Mouse (Mus musculus) adrenal gland, adult 18-20 months (tissue): ENCODE measurements around the gene Fam81b. TPM values are rescaled to one million over a fixed set of nuclear protein-coding genes. Genes with fewer than 3 reads are reported as not detected.
"Not testable (repeated sequence)": the region's sequence is repeated elsewhere in the genome, so short reads cannot be mapped to it uniquely, and the experiment has no call there.

Experiments used
- DNase-seq, 2 experiments: peaks; one replicate each; pipeline ENCODE4 v3.0.0; 2021 to 2022; ENCODE audit warnings: low spot score in 2 of 2
- long read RNA-seq, 2 experiments: library from polyadenylated mRNA; stranded (forward); transcript quantifications; one replicate each; pipeline ENCODE4 v2.0.0; 2021
- total RNA-seq, 2 experiments: library from RNA; stranded (reverse); gene quantifications; 1 replicate in 1 of 2; 2 replicates in 1 of 2; pipeline ENCODE4 v1.2.3; 2021

The Fam81b gene
- not detected for total RNA-seq
- long read RNA-seq, experiment 1: 0 reads
- long read RNA-seq, experiment 2: 0 reads

DNA sequence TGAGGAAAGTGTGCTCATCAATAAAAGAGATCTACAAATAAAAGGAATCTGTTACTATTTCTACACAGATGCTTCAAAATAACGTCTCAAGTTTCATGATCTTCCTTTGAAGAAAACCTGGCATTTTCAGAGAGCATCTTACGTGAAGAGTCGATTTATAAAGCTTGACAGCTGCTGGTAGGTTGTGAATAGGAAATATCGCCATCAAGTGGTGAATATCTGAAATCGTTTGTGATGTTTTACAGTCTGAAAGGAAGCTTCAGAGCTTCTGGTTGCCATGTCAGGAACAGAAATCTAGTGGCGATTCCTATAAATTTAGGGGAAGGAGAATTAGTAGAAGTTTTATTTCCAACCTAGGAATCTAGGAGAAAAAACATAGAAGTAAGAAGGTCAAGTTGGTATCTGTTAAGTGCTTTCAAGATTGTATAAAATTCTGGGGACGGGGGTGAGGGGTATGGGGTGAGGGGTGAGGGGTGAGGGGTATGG is at the start of gene Fam81b:
Gene Fam81b (minus strand): TSS at position 436 of the 486 bp plus-strand sequence.
- no peak for DNase-seq

DNA sequence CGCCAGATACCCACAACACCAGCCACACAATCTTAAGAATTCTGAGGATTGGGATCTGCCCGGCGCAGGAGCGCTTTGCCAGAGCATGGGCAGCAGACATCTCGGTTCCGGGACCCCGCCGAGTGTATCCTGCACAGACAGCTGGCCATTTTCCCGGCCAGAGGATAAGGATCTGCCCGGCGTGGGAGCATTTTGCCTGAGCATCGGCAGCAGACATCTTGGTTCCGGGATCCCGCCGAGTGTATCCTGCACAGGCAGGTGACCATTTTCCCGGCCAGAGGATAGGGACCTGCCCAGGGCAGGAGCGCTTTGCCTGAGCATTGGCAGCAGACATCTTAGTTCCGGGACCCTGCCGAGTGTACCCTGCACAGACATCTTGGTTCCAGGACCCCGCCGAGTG is 41.1 kb upstream of the Fam81b start:
- DNase-seq: not testable (repeated sequence)

DNA sequence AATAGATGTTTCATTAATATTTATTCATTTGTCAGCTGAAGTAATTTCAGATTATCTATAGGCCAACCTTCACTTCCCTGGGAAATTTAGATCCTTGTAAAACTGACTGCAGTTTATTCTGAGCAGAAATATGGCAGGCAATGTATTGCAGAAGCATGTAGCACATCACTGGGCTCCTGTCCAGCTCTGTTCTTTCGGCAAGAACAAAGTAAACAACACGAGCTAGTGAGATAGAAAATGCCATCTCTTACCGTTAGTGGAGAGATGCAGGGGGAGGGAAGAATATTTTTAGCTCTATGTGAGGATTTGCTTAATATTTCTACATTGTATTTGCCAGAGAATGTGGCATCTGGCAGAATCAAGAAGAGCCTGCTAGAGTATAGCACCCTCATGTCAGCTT is 13.8 kb upstream of the Fam81b start:
- DNase-seq: no peak

DNA sequence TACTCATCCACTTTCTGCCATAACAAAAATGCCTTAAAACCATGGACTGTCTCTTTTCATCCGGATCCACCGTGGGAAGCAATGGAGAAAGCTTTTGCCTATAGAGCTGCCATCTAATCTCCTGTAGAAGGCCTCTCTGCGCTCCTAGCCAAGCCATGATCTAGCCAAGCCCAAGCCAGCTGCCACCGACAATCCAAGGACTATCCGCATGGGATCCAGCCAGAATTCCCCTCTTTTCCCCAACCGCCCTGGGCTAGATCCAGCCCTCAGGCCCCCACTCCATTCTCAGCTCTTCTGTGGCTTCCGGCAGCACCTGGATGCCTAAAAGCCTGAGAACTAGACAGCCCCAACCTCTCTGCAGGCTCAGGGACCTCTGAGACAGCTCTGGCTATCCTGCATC is 6.7 kb upstream of the Fam81b start:
- no peak for DNase-seq

DNA sequence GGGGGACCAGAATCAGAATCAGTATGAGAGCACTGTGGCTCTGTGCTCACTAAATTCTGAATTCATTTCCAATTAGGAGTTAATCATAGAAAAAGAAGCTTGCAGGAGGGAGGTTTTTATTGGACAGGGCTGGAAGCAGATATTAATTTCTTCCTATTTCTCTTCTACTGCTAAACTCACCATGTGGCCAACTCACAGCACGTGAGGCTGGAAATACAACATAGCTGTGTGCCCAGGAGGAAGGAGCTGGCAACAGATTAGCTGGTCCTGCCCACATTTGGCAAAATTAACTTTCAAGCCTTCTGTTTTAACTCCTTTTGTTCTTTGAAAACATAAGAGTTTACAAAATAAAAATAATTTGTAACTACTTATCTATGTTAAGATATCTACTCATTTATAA is 3.9 kb upstream of the Fam81b start:
- DNase-seq: no peak

DNA sequence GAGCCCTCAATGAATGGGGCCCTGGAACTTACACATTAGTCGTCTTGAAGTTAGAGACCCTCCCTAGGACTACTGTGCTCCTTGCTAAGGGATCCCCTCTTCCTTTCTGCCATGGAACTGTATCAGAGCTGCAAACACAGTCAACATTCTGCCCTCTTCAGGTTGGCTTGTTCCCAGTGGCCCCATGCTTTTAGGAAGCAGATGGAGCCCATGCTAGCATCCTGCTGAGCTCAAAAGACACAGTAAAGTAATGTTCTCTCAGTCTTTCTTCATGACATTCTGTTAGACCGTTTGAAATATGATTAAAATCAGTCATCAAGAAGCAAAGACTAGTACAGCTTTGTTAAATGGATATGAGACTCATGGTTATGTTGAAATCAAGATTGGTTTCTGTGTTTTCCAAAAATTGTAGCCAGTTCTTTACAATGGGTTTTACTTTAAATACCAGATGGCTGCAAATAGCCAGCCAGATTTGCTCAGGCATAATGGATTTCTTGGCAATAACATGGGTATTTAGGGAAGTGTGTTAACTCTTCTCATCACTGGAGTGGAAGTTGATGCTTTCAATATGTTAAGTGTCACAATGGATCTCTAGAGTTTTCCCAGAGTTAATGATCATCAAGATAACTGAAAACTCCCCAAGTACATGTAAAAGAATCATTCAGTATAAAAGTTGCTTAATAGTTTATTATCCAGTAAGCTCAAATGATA is 938 bp upstream of the Fam81b start:
- no peak for DNase-seq

DNA sequence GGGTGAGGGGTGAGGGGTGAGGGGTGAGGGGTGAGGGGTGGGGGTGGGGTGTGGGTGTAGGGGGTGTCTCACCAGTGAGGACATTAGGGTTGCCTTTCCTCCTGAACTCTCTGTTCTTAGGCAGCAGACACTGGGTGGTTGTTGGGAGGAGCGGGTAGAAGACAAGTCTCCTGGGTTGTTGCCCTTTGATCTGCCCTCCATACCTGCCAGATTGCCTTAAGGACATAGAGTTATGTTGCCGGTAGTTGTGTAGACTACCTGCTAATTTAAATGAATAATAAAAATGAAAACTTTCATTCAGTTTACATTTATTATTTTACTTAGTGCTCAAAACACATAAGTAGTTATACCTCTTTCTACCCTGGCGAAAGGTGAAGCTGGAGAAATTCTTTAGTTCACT is 369 bp upstream of the Fam81b start:
- DNase-seq: no peak

DNA sequence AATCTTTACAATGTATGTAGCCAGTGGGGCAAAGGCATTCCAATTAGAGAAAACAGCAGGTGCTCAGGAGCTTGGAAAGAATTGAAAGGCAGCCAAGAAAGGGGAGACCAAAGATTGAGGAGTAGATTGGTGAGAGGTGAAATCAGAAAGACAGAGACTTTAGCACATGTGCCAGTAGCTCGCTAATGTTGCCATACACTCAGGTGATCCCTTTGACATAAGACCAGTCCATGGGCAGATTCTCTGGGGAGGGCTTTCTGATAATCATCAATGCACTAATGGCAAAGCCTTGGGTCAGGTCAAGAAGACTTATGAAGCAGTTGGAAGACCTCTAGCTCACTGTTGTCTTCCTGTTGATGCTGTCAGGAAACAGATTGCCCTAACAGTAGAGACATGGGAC is 671 bp downstream of the Fam81b start:
- DNase-seq: no peak

DNA sequence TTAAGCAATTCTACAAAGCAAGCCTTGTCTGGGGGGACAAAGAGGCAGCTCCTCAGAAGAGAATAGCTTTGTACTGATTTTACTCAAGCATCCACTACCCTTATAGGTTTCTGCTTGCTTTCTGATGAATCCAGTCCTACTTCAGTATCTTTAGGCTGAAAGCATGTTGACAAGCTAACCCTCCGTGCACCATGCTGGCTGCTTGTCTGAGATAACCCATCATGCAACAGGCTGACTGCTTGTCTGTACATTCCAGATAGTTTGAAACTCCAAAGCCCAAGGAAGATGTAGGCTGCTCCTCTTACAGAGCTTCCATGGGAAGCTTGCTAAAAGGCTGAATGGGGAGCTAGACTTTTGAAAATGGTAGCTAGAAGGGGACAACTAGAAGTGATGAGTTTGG is 1.7 kb downstream of the Fam81b start:
- no peak for DNase-seq

DNA sequence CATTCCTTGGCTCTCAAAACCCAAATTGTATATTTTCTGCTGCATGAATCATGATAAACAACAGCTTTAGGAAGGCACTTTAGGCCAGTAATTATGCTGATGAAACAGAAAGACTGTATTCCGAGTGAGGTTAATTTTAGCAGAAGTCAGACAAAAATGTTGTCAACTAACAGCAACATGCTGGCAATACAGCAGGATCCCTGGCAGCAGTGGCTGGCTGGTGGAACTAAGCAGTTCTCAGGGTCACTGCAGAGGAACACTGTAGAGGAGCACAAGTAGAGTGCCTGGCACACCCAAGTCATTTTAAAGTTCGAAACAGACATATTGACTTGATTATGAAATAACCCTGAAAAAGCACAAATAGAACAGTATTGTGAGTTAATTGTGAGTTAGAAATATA is 2.8 kb downstream of the Fam81b start:
- DNase-seq: no peak

DNA sequence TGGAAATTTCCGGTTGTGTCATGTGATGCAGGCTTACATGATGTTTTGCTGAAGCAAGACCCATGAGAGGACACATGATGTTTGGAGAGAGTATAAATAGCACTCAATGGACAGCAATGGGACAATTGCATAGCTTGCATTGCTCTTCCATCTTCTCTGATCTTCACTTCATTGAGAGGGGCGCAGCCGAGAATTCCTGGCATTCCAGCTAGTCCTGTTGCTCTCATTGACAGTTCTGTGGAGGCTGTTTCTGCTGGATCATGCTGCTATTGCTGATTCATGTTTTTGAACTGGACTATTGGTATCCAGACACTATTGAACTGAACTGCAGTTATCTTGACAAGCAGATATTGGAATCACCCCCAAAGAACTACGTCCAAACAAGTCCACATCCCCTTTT is 12.8 kb downstream of the Fam81b start:
- no peak for DNase-seq

DNA sequence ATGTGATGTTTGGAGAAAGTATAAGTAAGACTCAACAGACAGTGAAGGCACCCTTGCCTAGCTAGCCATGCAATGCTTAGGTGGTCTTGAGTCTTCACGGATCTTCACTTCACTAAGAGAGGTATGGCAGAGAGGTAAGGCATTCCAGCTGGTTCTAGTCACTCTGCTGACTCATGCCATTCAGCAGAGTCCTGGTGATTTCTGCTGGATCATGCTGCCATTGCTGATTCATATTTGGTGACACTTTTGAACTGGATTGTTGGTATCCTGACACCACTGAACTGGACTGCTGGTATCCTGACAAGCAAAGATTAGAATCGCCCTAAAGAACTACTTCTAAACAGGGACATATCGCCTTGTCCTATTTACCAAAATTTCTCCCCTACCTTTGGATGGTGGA is 20.3 kb downstream of the Fam81b start:
- no peak for DNase-seq

DNA sequence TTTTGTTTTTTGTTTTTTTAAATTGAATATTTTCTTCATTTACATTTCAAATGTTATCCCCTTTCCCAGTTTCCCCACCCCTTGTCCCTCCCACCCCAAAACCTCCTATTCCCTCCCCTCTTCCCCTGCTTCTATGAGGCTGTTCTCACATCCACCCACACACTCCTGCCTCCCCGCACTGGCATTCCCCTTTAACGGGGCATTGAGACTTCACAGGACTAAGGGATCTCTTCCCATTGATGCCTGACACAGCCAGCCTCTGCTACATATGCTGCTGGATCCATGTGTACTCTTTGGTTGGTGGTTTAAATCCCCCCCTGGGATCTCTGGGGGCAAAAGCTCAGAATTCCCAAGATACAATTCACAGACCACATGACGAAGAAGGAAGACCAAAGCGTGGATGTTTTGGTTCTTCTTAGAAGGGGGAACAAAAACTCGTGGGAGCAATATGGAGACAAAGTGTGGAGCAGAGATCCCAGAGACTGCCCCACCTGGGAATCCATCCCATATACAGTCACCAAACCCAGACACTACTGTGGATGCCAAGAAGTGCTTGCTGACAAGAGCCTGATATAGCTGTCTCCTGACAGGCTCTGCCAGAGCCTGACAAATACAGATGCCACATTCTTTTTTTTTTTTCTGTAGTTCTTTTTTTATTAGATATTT is 40.4 kb downstream of the Fam81b start:
- DNase-seq: no peak

DNA sequence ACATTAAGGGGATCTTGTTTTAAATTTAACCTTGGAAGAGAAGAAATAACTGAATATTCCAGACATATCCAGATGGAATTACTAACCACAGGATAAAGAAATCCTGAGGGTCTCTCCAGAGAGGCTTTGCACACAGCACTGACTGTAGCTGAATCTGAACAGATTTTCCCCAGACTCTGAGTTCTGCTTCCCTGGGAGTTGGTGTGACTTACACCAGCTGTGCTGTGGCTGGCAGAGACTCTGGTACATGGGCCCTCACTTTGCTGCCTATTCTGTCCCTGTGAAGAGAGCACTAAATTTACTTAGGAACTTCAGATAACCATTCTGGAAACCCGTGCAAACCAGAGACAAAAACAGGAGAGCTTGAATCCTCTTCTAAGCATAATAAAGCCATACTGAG is 46.1 kb downstream of the Fam81b start:
- DNase-seq: no peak

DNA sequence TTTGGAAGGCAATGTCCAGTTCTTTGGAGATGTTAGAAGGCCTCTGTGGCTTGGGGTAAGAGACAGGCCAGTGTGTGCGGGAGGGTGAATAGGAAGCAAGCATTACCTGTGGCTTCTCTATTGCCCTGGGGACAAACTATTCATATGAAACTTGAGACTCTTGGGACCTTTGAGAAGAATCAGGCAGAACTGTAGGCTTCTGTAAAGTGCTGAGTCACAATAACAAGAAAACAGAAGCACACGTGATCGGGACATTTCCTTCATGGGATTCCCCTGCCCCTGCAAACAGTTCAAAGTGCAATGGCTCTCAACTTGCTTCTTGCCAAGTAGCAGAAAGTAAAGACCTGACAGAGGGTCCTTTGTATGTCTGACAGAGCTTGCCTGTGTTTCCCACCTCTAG is 48.5 kb downstream of the Fam81b start:
- no peak for DNase-seq

DNA sequence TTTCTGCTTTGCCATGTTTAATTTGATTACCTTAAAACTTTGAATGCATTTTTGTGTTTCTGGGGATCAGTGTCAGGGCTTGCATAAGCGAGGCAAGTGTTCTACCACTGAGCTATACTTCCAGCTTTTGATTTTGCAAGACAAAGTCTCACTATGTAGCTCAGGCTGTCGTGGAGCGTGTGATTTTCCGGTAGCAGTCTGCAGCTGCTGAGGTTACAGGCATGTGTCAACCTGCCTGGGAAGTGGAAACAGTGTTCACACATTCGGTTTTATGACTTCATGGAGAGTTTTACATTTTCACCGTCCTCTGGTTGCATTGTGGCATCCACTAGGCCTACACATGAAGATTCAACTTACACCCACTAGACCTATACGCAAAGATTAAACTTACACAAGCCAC is 54.8 kb downstream of the Fam81b start:
- DNase-seq: no peak

DNA sequence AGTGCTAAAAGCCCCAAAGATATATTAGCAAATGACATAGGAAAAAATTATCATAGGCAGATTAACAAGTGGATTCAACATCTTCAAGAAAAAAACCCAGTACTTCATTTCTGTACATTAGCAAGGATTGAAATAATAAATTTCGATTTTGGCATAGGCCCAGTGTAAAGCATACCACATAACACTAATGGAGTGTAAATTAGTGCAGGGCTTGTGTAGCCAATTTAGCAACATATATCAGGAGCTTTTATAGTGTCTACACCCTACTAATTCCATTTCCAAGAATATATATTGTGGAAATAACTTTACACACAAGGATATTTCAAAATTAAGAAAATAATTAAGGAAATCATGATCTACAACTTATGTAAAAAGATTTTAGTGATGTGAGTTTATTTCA is 55.8 kb downstream of the Fam81b start:
- DNase-seq: no peak

DNA sequence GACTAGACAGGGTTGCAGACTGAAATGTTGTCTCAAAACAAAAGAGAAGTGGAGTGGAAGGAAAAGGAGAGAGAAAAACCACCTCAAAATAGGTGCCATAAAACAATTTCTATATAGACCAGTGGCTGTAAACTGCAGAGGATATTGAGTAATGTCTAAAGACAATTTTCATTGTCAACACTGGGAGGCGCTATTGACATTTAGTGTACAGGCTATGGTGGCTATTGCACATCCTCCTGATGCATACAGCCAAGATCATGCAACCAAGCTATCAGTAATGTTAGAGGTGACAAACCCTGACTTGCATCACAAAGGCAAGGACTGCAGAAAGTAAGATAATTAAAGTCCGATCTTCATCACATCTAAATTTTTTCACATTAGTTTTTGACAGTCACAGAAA is 89.5 kb downstream of the Fam81b start:
- DNase-seq: no peak

DNA sequence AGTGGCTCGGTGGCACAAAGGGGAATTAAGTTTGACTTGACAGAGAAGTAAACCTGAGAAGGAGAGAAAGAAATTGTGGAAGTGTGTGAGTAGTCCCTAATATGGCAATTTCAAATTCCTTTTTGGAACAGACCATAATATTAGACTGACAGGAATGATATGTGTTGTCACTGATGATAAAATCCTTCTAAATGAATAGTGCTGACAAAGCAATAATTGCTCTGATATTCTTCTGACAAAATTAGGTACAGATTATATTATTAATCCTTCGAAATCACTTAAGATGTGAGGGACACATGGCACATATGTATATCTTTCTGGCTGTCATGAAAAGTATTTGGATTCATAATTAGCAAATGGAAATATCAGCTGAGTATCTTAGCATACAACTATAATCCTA is 89.9 kb downstream of the Fam81b start:
- DNase-seq: no peak

DNA sequence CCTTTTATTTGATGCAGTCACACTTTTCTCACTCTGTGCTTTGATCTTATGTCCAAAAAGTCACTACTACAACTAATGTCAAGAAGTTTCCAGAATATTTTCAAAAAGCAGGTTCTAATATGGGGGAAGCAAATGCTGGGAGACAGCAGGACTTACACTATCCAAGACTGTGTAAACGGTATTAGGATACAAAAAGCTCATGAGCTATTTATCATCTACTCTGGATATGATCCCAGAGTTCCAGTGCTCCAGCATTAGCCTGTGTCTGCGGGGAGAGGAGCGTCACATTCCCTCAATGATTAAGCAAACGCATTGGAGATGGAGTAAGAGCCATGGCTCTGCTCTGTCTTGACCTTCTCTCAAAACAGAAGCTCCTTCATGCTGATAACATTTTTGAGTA is 104.9 kb downstream of the Fam81b start:
- DNase-seq: no peak

DNA sequence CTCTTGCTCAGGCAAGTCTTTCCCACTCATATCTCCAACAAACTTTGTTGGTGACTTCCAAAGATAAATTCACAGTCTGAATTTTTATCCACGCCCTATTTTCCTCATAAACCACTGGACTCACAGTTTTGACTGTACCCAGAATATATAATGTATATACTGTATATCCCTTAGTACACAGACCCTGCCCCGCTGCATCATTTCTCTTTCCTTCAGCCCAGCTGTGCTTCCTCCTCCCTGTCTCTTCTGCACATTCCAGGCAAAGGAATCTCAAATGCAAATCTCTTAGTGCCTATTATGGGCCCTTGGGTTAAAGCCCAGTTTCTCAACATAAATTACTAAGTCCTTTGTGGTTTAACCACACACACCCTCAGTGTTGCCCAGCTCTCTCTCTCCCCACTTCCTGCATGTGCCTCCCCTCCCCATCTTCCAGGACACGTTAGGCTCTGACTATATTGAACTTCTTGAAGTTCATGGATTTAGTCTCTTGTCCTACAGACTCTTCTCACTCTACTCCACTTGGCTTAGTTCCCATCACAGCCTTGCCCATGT is 107.5 kb downstream of the Fam81b start:
- no peak for DNase-seq

DNA sequence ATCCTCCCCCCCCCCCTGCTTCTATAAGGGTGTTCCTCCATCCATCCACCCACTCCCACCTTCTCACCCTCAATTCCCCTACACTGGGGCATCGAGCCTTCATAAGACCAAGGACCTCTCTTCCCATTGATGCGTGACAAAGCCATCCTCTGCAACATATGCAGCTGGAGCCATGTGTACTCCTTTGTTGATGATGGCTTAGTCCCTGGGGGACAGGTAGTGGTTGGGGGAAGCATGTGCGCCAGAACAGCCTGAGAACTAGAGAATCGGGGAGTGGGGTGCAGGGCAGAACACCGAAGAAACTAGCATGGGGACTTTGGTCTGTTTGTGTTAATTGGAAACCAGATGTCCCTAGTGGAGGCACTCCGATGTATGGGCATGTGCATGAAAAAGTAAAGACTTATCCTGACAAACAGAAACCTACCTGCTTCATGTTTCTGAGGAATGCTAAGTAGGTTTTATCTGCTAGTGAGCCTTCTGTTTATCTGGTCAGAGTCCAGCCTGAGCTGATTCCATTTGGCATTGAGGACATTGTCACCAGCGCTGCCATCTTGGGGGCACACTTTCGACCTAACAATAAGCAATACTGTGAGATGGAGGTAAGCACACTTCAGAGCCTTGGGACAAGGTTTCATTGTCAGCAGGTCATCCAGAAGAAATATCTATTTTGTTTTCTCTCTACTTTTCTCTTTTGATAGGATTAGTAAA is 109.3 kb downstream of the Fam81b start:
- DNase-seq: no peak
